Mouse (Mus musculus) megakaryocyte, embryonic 14.5 days (primary cell): ENCODE data around the gene Knstrn.

Source experiments
- FLI1 ChIP-seq: IDR thresholded peaks from 2 replicates; pipeline ENCODE4 v1.6.1; 2012; ENCODE audit warnings: low read length, inconsistent platforms, mixed read lengths
- GATA1 ChIP-seq: IDR thresholded peaks from 3 replicates; pipeline ENCODE4 v1.6.1; 2012; ENCODE audit warnings: mixed read lengths, low read length, inconsistent platforms, borderline replicate concordance

GRCm38 (mm10) chr2:118899306-118899705 is 85.5 kb downstream of the Knstrn start:
- TF ChIP-seq FLI1 = no peak
- TF ChIP-seq GATA1 = no peak
